Mouse (Mus musculus) stomach, postnatal 0 days (tissue): Measurements from ENCODE around the gene Cuedc1. TPM values are rescaled to one million over a fixed set of nuclear protein-coding genes. Genes with fewer than 3 reads are reported as not detected.
A peak's percentile ranks its signal among the peaks of the same experiment; 100 is the strongest.

Experiments used
- ATAC-seq: fragments of 200-750 bp; cut with Nextera tagmentation; 2 replicates; pipeline ENCODE4 v1.8.0; 2017; ENCODE audit not compliant: low FRiP score, low TSS enrichment
- DNase-seq: peaks from one replicate; pipeline ENCODE4 v3.0.0-alpha.2; 2016; ENCODE audit warnings: low spot score
- H3K27ac ChIP-seq: fragments of 300-500 bp; sonication (generic); replicated peaks from 2 replicates; pipeline ENCODE4 v1.5.1; 2014; ENCODE audit warnings: mild to moderate bottlenecking, control low read depth
- H3K27me3 ChIP-seq: fragments of 300-500 bp; sonication (generic); 2 replicates; pipeline ENCODE4 v1.6.1; 2014; ENCODE audit warnings: low read length; ENCODE audit not compliant: control insufficient read depth, insufficient read depth
- H3K36me3 ChIP-seq: fragments of 300-500 bp; sonication (generic); 2 replicates; pipeline ENCODE4 v1.6.1; 2014; ENCODE audit warnings: low read length, mixed read lengths; ENCODE audit not compliant: control insufficient read depth, insufficient read depth
- H3K4me1 ChIP-seq: fragments of 300-500 bp; sonication (generic); replicated peaks from 2 replicates; pipeline ENCODE4 v1.6.1; 2014; ENCODE audit warnings: antibody characterized with exemption; ENCODE audit not compliant: control insufficient read depth, insufficient read depth
- H3K4me2 ChIP-seq: fragments of 300-500 bp; sonication (generic); replicated peaks from 2 replicates; pipeline ENCODE4 v1.6.1; 2014; ENCODE audit warnings: low read depth, mild to moderate bottlenecking, control low read depth, moderate library complexity
- H3K4me3 ChIP-seq: fragments of 300-500 bp; sonication (generic); 2 replicates; pipeline ENCODE4 v1.5.1; 2014; ENCODE audit warnings: low read depth, low read length, control low read depth
- H3K9ac ChIP-seq: fragments of 300-500 bp; sonication (generic); 2 replicates; pipeline ENCODE4 v1.6.1; 2014; ENCODE audit warnings: mild to moderate bottlenecking, low read length, control low read depth, mixed read lengths
- H3K9me3 ChIP-seq: fragments of 300-500 bp; sonication (generic); 2 replicates; pipeline ENCODE4 v1.6.1; 2016; ENCODE audit warnings: low read length; ENCODE audit not compliant: control insufficient read depth
- CTCF ChIP-seq: IDR thresholded peaks from 2 replicates; pipeline ENCODE4 v1.5.1; 2016; ENCODE audit warnings: antibody characterized with exemption, low read depth, mild to moderate bottlenecking, moderate library complexity
- EP300 ChIP-seq: optimal IDR thresholded peaks from 2 replicates; pipeline ENCODE3; 2016; ENCODE audit warnings: antibody characterized with exemption
- WGBS: fragments of 180-500 bp; shearing (Covaris S2); extraction: QIAGEN DNeasy Blood & Tissue Kit; methylation state at CpG from one replicate; pipeline ENCODE4 v1.1.7; 2014; 5-methylcytosine and 5-hydroxymethylcytosine counted together
- polyA plus RNA-seq: library from polyadenylated mRNA; unstranded; fragments of >200 nt; fragmentation: Nextera tagmentation; extraction: Ambion mirVana; gene quantifications from 2 replicates; pipeline ENCODE4 v1.2.1, GENCODE M21; 2015

Cuedc1 gene
- polyA plus RNA-seq, 1 experiment from 2014 or later, result 13.7 TPM

- no peak overlapping the region for H3K9ac ChIP-seq
- 36% methylated on average over 7 of the region's 7 CpGs for WGBS
Measured at GRCm38 (mm10) chr11:88148015-88148637, 50.3 kb downstream of the Cuedc1 start.

DNA sequence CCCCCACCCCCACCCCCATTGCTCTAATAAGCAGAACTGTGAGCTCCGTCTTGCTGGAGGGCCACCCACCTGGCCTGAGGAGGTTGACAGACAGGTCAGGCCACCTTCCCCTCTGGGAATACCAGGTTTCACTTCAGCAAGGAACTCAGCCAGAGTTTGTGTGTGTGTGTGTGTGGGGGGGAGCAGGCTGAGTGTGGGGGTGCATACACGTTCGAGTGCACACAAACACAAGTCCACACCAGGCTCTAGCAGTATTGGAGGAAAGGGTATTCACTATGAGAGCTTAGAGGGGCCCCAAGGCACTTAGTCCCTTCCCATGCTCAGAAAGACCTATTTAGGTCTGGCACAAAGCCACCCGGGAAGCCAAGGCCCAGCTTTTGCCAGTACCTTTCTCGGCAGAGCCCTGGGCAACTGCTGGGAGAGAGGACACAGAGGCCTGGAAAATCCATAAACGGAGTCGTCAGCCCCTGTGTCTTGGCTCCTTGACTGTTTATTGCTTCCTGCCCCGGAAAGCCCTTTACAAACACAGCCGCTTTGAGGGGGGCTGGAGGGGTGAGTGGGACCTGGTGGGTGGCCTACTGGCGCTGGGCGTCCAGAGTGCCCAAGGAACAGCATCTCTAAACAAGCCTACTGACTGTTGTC lies 50.9 kb downstream of the Cuedc1 start:
- Histone ChIP-seq H3K9ac (peak overlapping the region; percentile 38; the same call in 1 of the 2 replicates), H3K4me1 (peaks cover 20% of the 10 kb centered on the region), H3K36me3 (no peaks in the 10 kb centered on the region), H3K4me2 (peak overlapping the region; percentile 27; the same call in 1 of the 2 replicates), H3K27ac (peak overlapping the region; percentile 83), H3K4me3 (no peak overlapping the region), H3K27me3 (no peaks in the 10 kb centered on the region), H3K9me3 (no peaks in the 10 kb centered on the region)
- DNase-seq (no peak), ATAC-seq (peak; percentile 36; the same call in 1 of the 2 replicates)
- TF ChIP-seq EP300 (no peak), CTCF (no peak)
- 13% methylated on average over 11 of the region's 11 CpGs for WGBS

More at GRCm38 (mm10) chr11:88148015-88148637, 50.3 kb downstream of the Cuedc1 start:
- Histone ChIP-seq H3K27me3 (no peaks in the 10 kb centered on the region), H3K4me3 (no peak overlapping the region), H3K9me3 (no peaks in the 10 kb centered on the region), H3K4me1 (peaks cover 15% of the 10 kb centered on the region), H3K27ac (peak overlapping the region; percentile 83), H3K4me2 (0 out of 2 replicates have a peak overlapping the region, but pooled peaks have one; percentile 27), H3K36me3 (no peaks in the 10 kb centered on the region)
- DNase-seq (no peak), ATAC-seq (no peak)
- TF ChIP-seq CTCF (no peak), EP300 (no peak)

GRCm38 (mm10) chr11:88151379-88152155 lies 53.7 kb downstream of the Cuedc1 start:
- peaks cover 30% of the 10 kb centered on the region for H3K4me1 ChIP-seq
- TF ChIP-seq EP300 (no peak), CTCF (peak; percentile 28)
- 28% methylated on average over 7 of the region's 7 CpGs for WGBS
- no peaks in the 10 kb centered on the region for H3K36me3 ChIP-seq
- DNase-seq, result peak; percentile 74
- peak overlapping the region; percentile 92 for H3K27ac ChIP-seq
- H3K9ac ChIP-seq, result no peak overlapping the region
- ATAC-seq, result peak; percentile 66
- H3K4me3 ChIP-seq, result no peak overlapping the region
- H3K9me3 ChIP-seq, result no peaks in the 10 kb centered on the region
- H3K4me2 ChIP-seq, result no peak overlapping the region
- H3K27me3 ChIP-seq, result no peaks in the 10 kb centered on the region

DNA sequence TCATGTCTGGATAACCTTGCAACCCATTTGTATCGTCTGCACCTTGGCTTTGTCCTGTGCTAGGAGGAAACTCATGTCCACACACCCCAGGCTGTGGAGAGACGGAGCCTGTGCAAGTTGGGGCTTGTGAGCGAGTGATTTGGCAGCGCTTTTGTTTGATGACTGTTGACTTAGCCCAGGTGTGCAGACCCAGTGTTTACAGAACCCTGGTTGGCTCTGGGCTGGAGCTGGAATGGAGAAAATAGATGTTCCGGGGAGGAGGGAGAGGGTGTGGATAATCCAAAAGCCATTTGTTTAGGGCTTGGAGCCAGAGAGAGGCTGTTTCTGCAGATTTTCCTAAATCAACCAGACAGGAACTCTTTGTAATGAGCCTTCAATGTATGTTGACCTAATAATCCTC lies 56.0 kb downstream of the Cuedc1 start:
- DNase-seq, result peak; percentile 75
- Histone ChIP-seq H3K27me3 (no peaks in the 10 kb centered on the region), H3K4me2 (no peak overlapping the region), H3K27ac (peak overlapping the region; percentile 84), H3K9ac (no peak overlapping the region), H3K9me3 (no peaks in the 10 kb centered on the region), H3K36me3 (no peaks in the 10 kb centered on the region), H3K4me1 (peaks cover 30% of the 10 kb centered on the region), H3K4me3 (no peak overlapping the region)
- TF ChIP-seq EP300 (peak; percentile 89), CTCF (no peak; the same call in 1 of the 2 replicates)
- peak; percentile 74 for ATAC-seq
- WGBS, result 10% methylated on average over 5 of the region's 5 CpGs

DNA sequence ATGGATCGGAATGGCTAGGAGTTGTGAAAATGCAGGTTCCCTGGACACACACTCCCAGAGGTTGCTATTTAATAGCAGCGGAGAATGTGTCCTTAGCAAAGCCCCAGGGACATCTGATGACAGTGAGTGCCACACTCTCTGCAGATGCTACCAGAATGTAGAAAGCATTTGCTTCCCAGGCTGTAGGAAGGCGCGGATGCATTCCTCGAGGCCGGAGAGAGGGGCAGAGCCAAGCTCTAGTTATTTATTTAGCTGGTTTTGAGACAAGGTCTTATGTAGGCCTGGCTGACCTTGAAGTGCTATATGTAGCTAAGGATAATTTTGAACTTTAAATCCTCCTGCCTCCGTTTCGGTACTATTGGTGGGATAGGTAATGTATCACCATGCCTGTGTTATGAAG lies 56.6 kb downstream of the Cuedc1 start:
- 36% methylated on average over 8 of the region's 8 CpGs for WGBS

More for the DNA sequence above, 56.6 kb downstream of the Cuedc1 start:
- no peaks in the 10 kb centered on the region for H3K27me3 ChIP-seq
- no peak overlapping the region for H3K4me2 ChIP-seq
- no peak for TF ChIP-seq EP300
- TF ChIP-seq CTCF, result no peak
- H3K27ac ChIP-seq, result peak overlapping the region; percentile 84
- H3K36me3 ChIP-seq, result no peaks in the 10 kb centered on the region
- no peak overlapping the region for H3K9ac ChIP-seq
- no peak overlapping the region for H3K4me3 ChIP-seq
- ATAC-seq (no peak), DNase-seq (no peak)
- peaks cover 33% of the 10 kb centered on the region for H3K4me1 ChIP-seq
- H3K9me3 ChIP-seq, result no peaks in the 10 kb centered on the region
